Mouse (Mus musculus) erythroid progenitor cell, adult 5-6 weeks (primary cell): ENCODE data around the gene Nme2. TPM values are rescaled to one million over a fixed set of nuclear protein-coding genes. Genes with fewer than 3 reads are reported as not detected.

ENCODE experiments used
- ATAC-seq: replicated peaks from 2 replicates; pipeline ENCODE4 v1.8.0; 2016; ENCODE audit warnings: moderate number of reproducible peaks, mild to moderate bottlenecking, moderate TSS enrichment, inconsistent platforms; ENCODE audit not compliant: poor library complexity, low FRiP score, severe bottlenecking
- total RNA-seq, 2 experiments: library from RNA; stranded (forward) in 1 of 2; stranded (reverse) in 1 of 2; fragments of 150-400 nt in 1 of 2; fragments of 186-747, 209-891 nt in 1 of 2; gene quantifications; 2 replicates each; pipeline versions ENCODE4 v1.2.3 to v1.2.4; 2015 to 2017; ENCODE audit warnings: low replicate concordance in 2 of 2

Gene Nme2
- total RNA-seq (2015; ENCODE audit: low replicate concordance) = 34.8 and 35.7 TPM in 2 replicates
- 9.6 and 10.1 TPM in 2 replicates for total RNA-seq (2017; ENCODE audit: low replicate concordance)

- ATAC-seq = no peak
Observed at GRCm38 (mm10) chr11:93956159-93956558, at the start of gene Nme2. TSS of gene Nme2 (minus strand) at chr11:93956259.

GRCm38 (mm10) chr11:94003346-94003745, 47.3 kb upstream of the Nme2 start:
- ATAC-seq = no peak

- no peak for ATAC-seq
Observed at GRCm38 (mm10) chr11:93999276-93999675, 43.2 kb upstream of the Nme2 start.

- ATAC-seq = 0 out of 2 replicates have a peak, but pooled peaks have one; percentile 14
Observed at GRCm38 (mm10) chr11:93997141-93997775, 41.2 kb upstream of the Nme2 start.

GRCm38 (mm10) chr11:93996306-93997140, 40.5 kb upstream of the Nme2 start:
- peak; percentile 17 for ATAC-seq

GRCm38 (mm10) chr11:93995720-93996305, 39.8 kb upstream of the Nme2 start, which contains the start of gene Spag9:
TSS of gene Spag9 (plus strand) at chr11:93996091.
- peak; percentile 89 for ATAC-seq

GRCm38 (mm10) chr11:93995111-93995719, 39.2 kb upstream of the Nme2 start:
- peak; percentile 86 for ATAC-seq

- ATAC-seq = no peak
Observed at GRCm38 (mm10) chr11:93994531-93994930, 38.5 kb upstream of the Nme2 start.

- ATAC-seq = no peak
Observed at GRCm38 (mm10) chr11:93988328-93989062, 32.4 kb upstream of the Nme2 start.

GRCm38 (mm10) chr11:93987625-93988327, 31.7 kb upstream of the Nme2 start:
- ATAC-seq = no peak

GRCm38 (mm10) chr11:93987026-93987425, 31.0 kb upstream of the Nme2 start:
- ATAC-seq = no peak

GRCm38 (mm10) chr11:93986298-93986697, 30.2 kb upstream of the Nme2 start:
- 0 out of 2 replicates have a peak, but pooled peaks have one; percentile 58 for ATAC-seq

GRCm38 (mm10) chr11:93985265-93985664, 29.2 kb upstream of the Nme2 start:
- ATAC-seq = no peak

GRCm38 (mm10) chr11:93984619-93985018, 28.6 kb upstream of the Nme2 start:
- no peak for ATAC-seq

- ATAC-seq = no peak
Observed at GRCm38 (mm10) chr11:93979502-93980049, 23.5 kb upstream of the Nme2 start.

GRCm38 (mm10) chr11:93972951-93973350, 16.9 kb upstream of the Nme2 start:
- no peak for ATAC-seq

- no peak for ATAC-seq
Observed at GRCm38 (mm10) chr11:93969799-93970198, 13.7 kb upstream of the Nme2 start.

- no peak for ATAC-seq
Observed at GRCm38 (mm10) chr11:93969171-93969570, 13.1 kb upstream of the Nme2 start.

GRCm38 (mm10) chr11:93968848-93969128, 12.7 kb upstream of the Nme2 start:
- no peak for ATAC-seq
